Mouse (Mus musculus): ENCODE measurements around the gene Hoxa5. TPM values are rescaled to one million over a fixed set of nuclear protein-coding genes. Genes with fewer than 3 reads are reported as not detected.

The Hoxa5 gene
- total RNA-seq, 2 experiments from 2014 or later, result 28.0 to 28.2 TPM

Small RNA genes within 50 kb of the gene (microRNA-seq; reads per million reads assigned to microRNA genes)
- gene Mir196b, result 1,405 reads per million, percentile 79 among the genes with 10 or more reads in this experiment

Other genes with a start within 250 kb of the Hoxa5 start
- gene Skap2, start 192.0 kb downstream of the Hoxa5 start, total RNA-seq (2021), result 10 to 100 TPM; 40.5 to 46.5 TPM
- 1 to 10 TPM in 1 of 2 experiments, under 1 TPM in 1; 0.91 to 1.2 TPM for gene Hoxa1, start 46.3 kb downstream of the Hoxa5 start, total RNA-seq (2021)
- 1 to 10 TPM; 2.3 to 5.1 TPM for gene Hoxa2, start 39.8 kb downstream of the Hoxa5 start, total RNA-seq (2021)
- under 1 TPM; 0.27 to 0.94 TPM for gene 5730596B20Rik, start 27.1 kb downstream of the Hoxa5 start, total RNA-seq (2021)
- 10 to 100 TPM in 1 of 2 experiments, 1 to 10 TPM in 1; 8.0 to 11.4 TPM for gene Hoxa4, start 12.8 kb downstream of the Hoxa5 start, total RNA-seq (2021)
- gene Hoxa6, start 4.1 kb upstream of the Hoxa5 start, total RNA-seq (2021), result 1 to 10 TPM; 4.8 to 8.6 TPM
- 10 to 100 TPM in 1 of 2 experiments, 1 to 10 TPM in 1; 5.9 to 13.5 TPM for gene Hoxa3, start 8.7 kb upstream of the Hoxa5 start, total RNA-seq (2021)
- 1 to 10 TPM in 1 of 2 experiments, under 1 TPM in 1; 0.91 to 1.5 TPM for gene Gm28308, start 8.8 kb upstream of the Hoxa5 start, total RNA-seq (2021)
- 10 to 100 TPM; 21.5 to 26.6 TPM for gene Hoxa7, start 17.3 kb upstream of the Hoxa5 start, total RNA-seq (2021)
- gene Hoxa9, start 26.5 kb upstream of the Hoxa5 start, total RNA-seq (2021), result 1 to 10 TPM; 3.0 to 4.4 TPM
- gene Hoxa10, start 36.3 kb upstream of the Hoxa5 start, total RNA-seq (2021), result 1 to 10 TPM in 1 of 2 experiments, under 1 TPM in 1; 0.42 to 1.5 TPM
- not detected for gene Hoxa11, start 41.2 kb upstream of the Hoxa5 start, total RNA-seq (2021)
- gene Hoxa13, start 56.3 kb upstream of the Hoxa5 start, total RNA-seq (2021), result not detected
- not detected for gene Evx1, start 108.9 kb upstream of the Hoxa5 start, total RNA-seq (2021)